Mouse (Mus musculus) CH12.LX (cell line): ENCODE measurements at regions not wholly inside any gene's neighbourhood (a gene's known extent, or its start where the extent isn't known, plus 50 kb on each side); places are given as distances from the start of the nearest gene placed in this dataset.

Experiments used
- DNase-seq: peaks from one replicate; pipeline ENCODE4 v3.0.0-alpha.2; 2013; ENCODE audit errors: extremely low read depth
- H3K27ac ChIP-seq: 2 replicates; pipeline ENCODE4 v1.5.1; 2012; ENCODE audit warnings: low read depth, mild to moderate bottlenecking, control low read depth, moderate library complexity; ENCODE audit not compliant: insufficient read depth
- H3K27me3 ChIP-seq: replicated peaks from 2 replicates; pipeline ENCODE3; 2012; ENCODE audit warnings: inconsistent platforms
- H3K36me3 ChIP-seq, 2 experiments: replicated peaks in 1 of 2; 2 replicates each; pipeline versions ENCODE3 to v1.6.1; 2012; ENCODE audit warnings: inconsistent platforms in 1 of 2, low read length in 1 of 2, mild to moderate bottlenecking in 1 of 2, mixed read lengths in 1 of 2, moderate library complexity in 1 of 2; ENCODE audit not compliant: control insufficient read depth in 1 of 2, insufficient read depth in 1 of 2
- H3K4me1 ChIP-seq, 2 experiments: 2 replicates each; pipeline ENCODE4 v1.6.1; 2012; ENCODE audit warnings: inconsistent platforms in 1 of 2, moderate library complexity in 1 of 2; ENCODE audit not compliant: insufficient read depth in 2 of 2, control insufficient read depth in 1 of 2
- H3K4me2 ChIP-seq: 2 replicates; pipeline ENCODE4 v1.6.1; 2012; ENCODE audit warnings: low read depth, mild to moderate bottlenecking, control low read depth; ENCODE audit not compliant: poor library complexity, insufficient read depth, severe bottlenecking
- H3K4me3 ChIP-seq, 3 experiments: fragments of 150-350 bp in 1 of 3; sonication (generic) in 1 of 3; replicated peaks in 1 of 3; 2 replicates each; pipeline versions ENCODE3 to v1.5.1; 2011 to 2012; ENCODE audit warnings: low read depth in 2 of 3, low read length in 2 of 3, mild to moderate bottlenecking in 2 of 3, moderate library complexity in 2 of 3, control low read depth in 1 of 3, improper control_type of control experiment in 1 of 3, inconsistent platforms in 1 of 3, mixed read lengths in 1 of 3; ENCODE audit not compliant: poor library complexity in 1 of 3
- H3K79me2 ChIP-seq: replicated peaks from 2 replicates; pipeline ENCODE4 v1.6.1; 2012; ENCODE audit warnings: mild to moderate bottlenecking, moderate library complexity; ENCODE audit not compliant: control insufficient read depth, poor library complexity, insufficient read depth, severe bottlenecking; ENCODE audit errors: extremely low read depth
- H3K9ac ChIP-seq: 2 replicates; pipeline ENCODE4 v1.6.1; 2012; ENCODE audit warnings: low read depth, mild to moderate bottlenecking, control low read depth, moderate library complexity; ENCODE audit not compliant: insufficient read depth
- H3K9me3 ChIP-seq: replicated peaks from 2 replicates; pipeline ENCODE3; 2012; ENCODE audit warnings: low read length, inconsistent platforms, mixed read lengths
- BHLHE40 ChIP-seq: IDR thresholded peaks from 2 replicates; pipeline ENCODE4 v1.6.1; 2011; ENCODE audit warnings: mild to moderate bottlenecking, low read depth, low read length, improper control_type of control experiment
- CHD1 ChIP-seq: IDR thresholded peaks from 2 replicates; pipeline ENCODE4 v1.6.1; 2012; ENCODE audit warnings: low read depth, low read length, improper control_type of control experiment, inconsistent platforms
- CHD2 ChIP-seq: IDR thresholded peaks from 2 replicates; pipeline ENCODE4 v1.6.1; 2011; ENCODE audit warnings: low read length, improper control_type of control experiment
- CTCF ChIP-seq, 2 experiments: IDR thresholded peaks in 1 of 2; conservative IDR thresholded peaks in 1 of 2; 2 replicates each; pipeline ENCODE4 v1.5.1; 2011 to 2012; ENCODE audit warnings: low read depth in 2 of 2, low read length in 2 of 2, improper control_type of control experiment in 1 of 2, inconsistent platforms in 1 of 2, mild to moderate bottlenecking in 1 of 2, moderate library complexity in 1 of 2
- E2F4 ChIP-seq: IDR thresholded peaks from 2 replicates; pipeline ENCODE4 v1.6.1; 2011; ENCODE audit warnings: low read depth, low read length, improper control_type of control experiment; ENCODE audit not compliant: insufficient replicate concordance
- ELF1 ChIP-seq: IDR thresholded peaks from 2 replicates; pipeline ENCODE4 v1.6.1; 2014; ENCODE audit warnings: low read depth, mild to moderate bottlenecking, inconsistent platforms, low read length, improper control_type of control experiment
- EP300 ChIP-seq: IDR thresholded peaks from 2 replicates; pipeline ENCODE4 v1.6.1; 2011; ENCODE audit warnings: low read length, improper control_type of control experiment
- ETS1 ChIP-seq: conservative IDR thresholded peaks from 2 replicates; pipeline ENCODE4 v1.6.1; 2012; ENCODE audit warnings: low read depth, mild to moderate bottlenecking, inconsistent platforms, low read length, improper control_type of control experiment, moderate library complexity
- GABPA ChIP-seq: IDR thresholded peaks from 2 replicates; pipeline ENCODE4 v1.6.1; 2012; ENCODE audit warnings: low read depth, low read length, improper control_type of control experiment, inconsistent platforms; ENCODE audit not compliant: insufficient replicate concordance
- HCFC1 ChIP-seq: IDR thresholded peaks from 2 replicates; pipeline ENCODE4 v1.6.1; 2012; ENCODE audit warnings: low read depth, mild to moderate bottlenecking, inconsistent platforms, low read length, improper control_type of control experiment
- IRF4 ChIP-seq: IDR thresholded peaks from 2 replicates; pipeline ENCODE4 v1.6.1; 2014; ENCODE audit warnings: low read depth, mild to moderate bottlenecking, inconsistent platforms, low read length, improper control_type of control experiment
- JUN ChIP-seq: IDR thresholded peaks from 2 replicates; pipeline ENCODE4 v1.6.1; 2011; ENCODE audit warnings: low read depth, mild to moderate bottlenecking, low read length, improper control_type of control experiment, moderate library complexity; ENCODE audit not compliant: insufficient read depth
- JUND ChIP-seq: conservative IDR thresholded peaks from 2 replicates; pipeline ENCODE4 v1.6.1; 2011; ENCODE audit warnings: low read depth, low read length, improper control_type of control experiment
- KAT2A ChIP-seq: IDR thresholded peaks from 2 replicates; pipeline ENCODE4 v1.6.1; 2012; ENCODE audit warnings: low read length, improper control_type of control experiment, inconsistent platforms; ENCODE audit not compliant: insufficient replicate concordance
- MAFK ChIP-seq: IDR thresholded peaks from 2 replicates; pipeline ENCODE4 v1.6.1; 2011; ENCODE audit warnings: low read length, improper control_type of control experiment; ENCODE audit not compliant: insufficient replicate concordance
- MAX ChIP-seq: IDR thresholded peaks from 2 replicates; pipeline ENCODE4 v1.6.1; 2011; ENCODE audit warnings: low read length, improper control_type of control experiment
- MAZ ChIP-seq: IDR thresholded peaks from 2 replicates; pipeline ENCODE4 v1.6.1; 2012; ENCODE audit warnings: low read depth, mild to moderate bottlenecking, inconsistent platforms, low read length, improper control_type of control experiment, moderate library complexity
- MEF2A ChIP-seq: IDR thresholded peaks from 2 replicates; pipeline ENCODE4 v1.6.1; 2014; ENCODE audit warnings: low read depth, mild to moderate bottlenecking, inconsistent platforms, low read length, improper control_type of control experiment, borderline replicate concordance
- MXI1 ChIP-seq: IDR thresholded peaks from 2 replicates; pipeline ENCODE4 v1.6.1; 2011; ENCODE audit warnings: mild to moderate bottlenecking, low read depth, low read length, improper control_type of control experiment
- MYC ChIP-seq: IDR thresholded peaks from 2 replicates; pipeline ENCODE4 v1.6.1; 2011; ENCODE audit warnings: low read depth, mild to moderate bottlenecking, improper control_type of control experiment, low read length
- NELFE ChIP-seq: IDR thresholded peaks from 2 replicates; pipeline ENCODE4 v1.6.1; 2011; ENCODE audit warnings: low read depth, low read length, improper control_type of control experiment
- NRF1 ChIP-seq: IDR thresholded peaks from 2 replicates; pipeline ENCODE4 v1.6.1; 2014; ENCODE audit warnings: low read depth, mild to moderate bottlenecking, inconsistent platforms, low read length, improper control_type of control experiment, moderate library complexity
- PAX5 ChIP-seq: IDR thresholded peaks from 2 replicates; pipeline ENCODE4 v1.6.1; 2012; ENCODE audit warnings: low read length, inconsistent platforms, mixed read lengths
- POLR2A ChIP-seq: IDR thresholded peaks from 2 replicates; pipeline ENCODE4 v1.6.1; 2011; ENCODE audit warnings: low read depth, mild to moderate bottlenecking, improper control_type of control experiment, low read length
- POLR2AphosphoS2 ChIP-seq: IDR thresholded peaks from 2 replicates; pipeline ENCODE4 v1.6.1; 2011; ENCODE audit warnings: low read depth, low read length, improper control_type of control experiment
- RAD21 ChIP-seq: IDR thresholded peaks from 2 replicates; pipeline ENCODE4 v1.6.1; 2011; ENCODE audit warnings: low read depth, mild to moderate bottlenecking, low read length, improper control_type of control experiment, moderate library complexity
- RCOR1 ChIP-seq: conservative IDR thresholded peaks from 2 replicates; pipeline ENCODE4 v1.6.1; 2012; ENCODE audit warnings: low read depth, mild to moderate bottlenecking, inconsistent platforms, low read length, improper control_type of control experiment
- SIN3A ChIP-seq: IDR thresholded peaks from 2 replicates; pipeline ENCODE4 v1.6.1; 2012; ENCODE audit warnings: low read length, improper control_type of control experiment, inconsistent platforms
- SMC3 ChIP-seq: IDR thresholded peaks from 2 replicates; pipeline ENCODE4 v1.6.1; 2011; ENCODE audit warnings: low read depth, low read length, improper control_type of control experiment
- TBP ChIP-seq: conservative IDR thresholded peaks from 2 replicates; pipeline ENCODE4 v1.6.1; 2011; ENCODE audit warnings: low read depth, low read length, improper control_type of control experiment
- TCF12 ChIP-seq: IDR thresholded peaks from 2 replicates; pipeline ENCODE4 v1.6.1; 2014; ENCODE audit warnings: low read depth, mild to moderate bottlenecking, inconsistent platforms, low read length, improper control_type of control experiment
- UBTF ChIP-seq: IDR thresholded peaks from 2 replicates; pipeline ENCODE4 v1.6.1; 2012; ENCODE audit warnings: low read depth, mild to moderate bottlenecking, inconsistent platforms, low read length, improper control_type of control experiment, moderate library complexity
- USF1 ChIP-seq: IDR thresholded peaks from 2 replicates; pipeline ENCODE4 v1.6.1; 2014; ENCODE audit warnings: low read depth, mild to moderate bottlenecking, inconsistent platforms, low read length, improper control_type of control experiment
- USF2 ChIP-seq: conservative IDR thresholded peaks from 2 replicates; pipeline ENCODE4 v1.6.1; 2011; ENCODE audit warnings: low read depth, low read length, improper control_type of control experiment
- ZC3H11A ChIP-seq: IDR thresholded peaks from 2 replicates; pipeline ENCODE4 v1.6.1; 2012; ENCODE audit warnings: low read depth, mild to moderate bottlenecking, inconsistent platforms, low read length, improper control_type of control experiment
- ZKSCAN1 ChIP-seq: IDR thresholded peaks from 2 replicates; pipeline ENCODE4 v1.6.1; 2012; ENCODE audit warnings: low read depth, inconsistent platforms, low read length, improper control_type of control experiment, borderline replicate concordance
- ZMIZ1 ChIP-seq: IDR thresholded peaks from 2 replicates; pipeline ENCODE4 v1.6.1; 2012; ENCODE audit warnings: low read depth, mild to moderate bottlenecking, inconsistent platforms, low read length, improper control_type of control experiment
- ZNF384 ChIP-seq: IDR thresholded peaks from 2 replicates; pipeline ENCODE4 v1.6.1; 2012; ENCODE audit warnings: low read depth, low read length, improper control_type of control experiment, inconsistent platforms
- dilution Hi-C: fragments of 300-500 bp; cut with MboI; formaldehyde crosslinking; loops from 2 replicates; pipeline ENCODE4 v1.14.3; 2020; ENCODE audit warnings: low sequenced_read_pairs; ENCODE audit not compliant: extremely low pct_unique_long_range_greater_than_20kb, extremely low pct_ligation_motif_present
- in situ Hi-C: fragments of 300-500 bp; cut with MboI; formaldehyde crosslinking; loops from 3 replicates; pipeline ENCODE4 v1.14.3; 2019; ENCODE audit warnings: low sequenced_read_pairs, low pct_ligation_motif_present, low pct_unique_long_range_greater_than_20kb, mixed read lengths

DNA sequence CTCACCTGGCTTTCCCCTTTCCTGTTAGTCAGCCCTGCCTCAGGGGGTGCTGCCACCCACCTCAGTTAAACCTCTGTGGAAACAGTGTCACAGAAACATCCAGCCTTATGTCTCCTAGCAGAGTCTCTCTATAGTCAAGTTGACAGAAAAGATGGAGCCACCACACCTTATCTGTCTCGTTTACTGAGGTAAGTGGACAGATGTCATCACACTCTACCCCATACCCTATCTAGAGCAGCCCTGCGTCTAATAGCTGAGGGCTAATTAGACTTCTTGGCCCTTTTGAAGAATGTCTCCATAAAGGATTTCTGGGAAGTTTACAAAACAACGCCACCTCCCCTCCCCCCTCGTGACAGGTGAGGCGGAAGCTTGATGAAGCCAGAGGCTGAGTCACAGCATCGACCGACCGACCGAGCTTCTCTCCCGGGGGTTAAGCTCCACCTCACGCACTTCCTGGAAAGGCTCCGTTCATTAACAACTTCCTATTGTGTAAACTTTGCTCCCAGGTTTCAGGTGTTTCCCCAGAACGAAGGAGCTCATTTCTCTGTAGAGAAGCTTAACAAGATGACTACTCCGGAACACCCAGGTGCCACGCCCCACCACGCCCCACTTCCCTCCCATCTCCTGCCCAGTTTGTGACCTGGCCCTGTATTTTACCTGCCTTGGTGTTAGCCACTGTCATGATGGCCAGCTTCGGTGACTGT is 319.4 kb downstream of the Zfp706 start:
- peak overlapping the region in 2 of 3 experiments; percentile 5 to 37 for H3K4me3 ChIP-seq
- peak; percentile 82 for DNase-seq
- H3K9me3 ChIP-seq: no peaks in the 10 kb centered on the region
- no peaks in the 10 kb centered on the region for H3K79me2 ChIP-seq
- peaks cover 13 to 40% of the 10 kb centered on the region in 2 experiments for H3K4me1 ChIP-seq
- dilution Hi-C loops (no loop called here), in situ Hi-C loops (no loop called here)
- H3K4me2 ChIP-seq: peak overlapping the region; percentile 71
- H3K36me3 ChIP-seq: no peaks in the 10 kb centered on the region
- H3K9ac ChIP-seq: no peak overlapping the region
- no peaks in the 10 kb centered on the region for H3K27me3 ChIP-seq
- no peak overlapping the region for H3K27ac ChIP-seq
- TF ChIP-seq POLR2AphosphoS2: no peak
- TF ChIP-seq CHD2: peak; percentile 56
- TF ChIP-seq MAFK: no peak
- no peak for TF ChIP-seq JUN
- TF ChIP-seq MYC: no peak
- no peak for TF ChIP-seq MXI1
- TF ChIP-seq SMC3: no peak
- no peak for TF ChIP-seq ZKSCAN1
- 0 out of 2 replicates have a peak, but pooled peaks have one; percentile 35 for TF ChIP-seq MEF2A
- TF ChIP-seq UBTF: no peak
- TF ChIP-seq CTCF (conservative IDR thresholded peaks at IDR 0.05 in 1 of 2, IDR thresholded peaks at IDR 0.05 in 1 of 2; ENCODE audit: low read depth in 2 of 2, low read length in 2 of 2): no peak
- no peak for TF ChIP-seq RCOR1
- TF ChIP-seq GABPA: no peak
- TF ChIP-seq BHLHE40: peak; percentile 51
- 0 out of 2 replicates have a peak, but pooled peaks have one; percentile 28 for TF ChIP-seq ZMIZ1
- TF ChIP-seq ZC3H11A: no peak
- TF ChIP-seq NRF1: no peak
- TF ChIP-seq TBP: no peak
- TF ChIP-seq MAZ: peak; percentile 62; the same call in 1 of the 2 replicates
- peak; percentile 26; the same call in 1 of the 2 replicates for TF ChIP-seq TCF12
- no peak for TF ChIP-seq KAT2A
- no peak for TF ChIP-seq POLR2A
- no peak for TF ChIP-seq CHD1
- TF ChIP-seq PAX5: no peak
- peak; percentile 72 for TF ChIP-seq ETS1
- no peak for TF ChIP-seq MAX
- TF ChIP-seq ZNF384: no peak
- peak; percentile 90 for TF ChIP-seq ELF1
- no peak for TF ChIP-seq USF2
- TF ChIP-seq USF1: no peak
- 0 out of 2 replicates have a peak, but pooled peaks have one; percentile 32 for TF ChIP-seq HCFC1
- TF ChIP-seq RAD21: no peak
- TF ChIP-seq IRF4: peak; percentile 37; the same call in 1 of the 2 replicates
- no peak for TF ChIP-seq E2F4
- TF ChIP-seq NELFE: no peak
- TF ChIP-seq JUND: no peak
- 0 out of 2 replicates have a peak, but pooled peaks have one; percentile 17 for TF ChIP-seq EP300
- TF ChIP-seq SIN3A: peak; percentile 51
- TF ChIP-seq, all 38 proteins: peak for 12
